Mouse (Mus musculus): ENCODE results near the gene Myo6. TPM values are rescaled to one million over a fixed set of nuclear protein-coding genes. Genes with fewer than 3 reads are reported as not detected.

Gene Myo6
- polyA plus RNA-seq (2012; rRNA removed) (2.0 and 2.3 TPM in 2 replicates), polyA plus RNA-seq (2014; fragmentation: Nextera tagmentation; extraction: Ambion mirVana) (1.8 and 2.6 TPM in 2 replicates)

DNA sequence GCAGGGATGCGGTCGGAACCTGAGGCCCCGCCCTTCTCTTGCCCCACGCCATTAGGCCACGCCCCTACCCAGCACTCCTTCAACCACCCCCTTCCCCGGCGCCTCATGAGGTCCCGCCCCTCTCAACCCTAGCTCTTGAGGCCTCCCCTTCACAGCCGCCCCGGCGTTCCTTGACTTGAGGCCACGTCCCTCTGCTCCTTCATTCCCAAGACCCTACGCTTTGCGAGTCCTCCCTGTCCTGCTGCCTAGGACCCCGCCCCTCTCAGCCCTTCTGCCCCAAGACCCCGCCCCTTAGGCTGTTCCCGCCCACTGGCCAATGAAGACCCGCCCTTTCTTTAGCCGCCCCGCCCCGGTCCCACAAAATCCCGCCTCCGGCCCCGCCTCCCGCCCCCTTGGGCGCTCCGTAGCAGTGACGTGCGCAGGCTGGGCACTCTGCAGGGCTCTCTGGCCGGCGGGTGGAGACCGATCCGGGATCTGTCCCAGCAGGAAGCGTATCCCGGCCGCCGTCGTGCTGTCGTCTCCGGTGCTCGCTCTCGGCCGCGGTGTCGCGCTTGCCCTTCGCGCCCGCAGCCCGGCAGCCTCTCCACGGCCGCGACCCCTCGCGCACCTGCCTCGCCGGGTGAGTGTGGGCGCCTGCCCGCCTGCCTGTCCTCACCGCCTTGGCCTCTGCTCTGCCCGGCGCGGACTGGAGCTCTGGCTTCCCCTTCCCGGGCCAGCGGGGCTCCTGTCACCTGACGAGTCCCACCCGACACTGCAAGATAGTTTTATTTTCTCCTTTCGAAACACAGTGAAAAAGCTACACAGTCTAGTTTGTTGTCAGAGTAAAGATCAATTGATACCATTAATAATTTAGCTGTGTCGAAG lies at the start of gene Myo6:
TSS of gene Myo6 (plus strand) at position 421 of the 864 bp plus-strand sequence.
- H3K27me3 ChIP-seq (ENCODE audit: control insufficient read depth, insufficient read depth, low read length), result no peaks in the 10 kb centered on the region; the same call in 1 of the 2 replicates
- peak within 1 kb of the TSS; percentile 73 to 76 for H3K4me3 ChIP-seq (ENCODE audit: insufficient read depth in 1 of 2, low read depth in 2 of 2, low read length in 2 of 2)
- H3K27ac ChIP-seq, result no peak within 1 kb of the TSS
- H3K4me1 ChIP-seq (replicated peaks; ENCODE audit: control insufficient read depth in 2 of 2, insufficient read depth in 2 of 2, low read length in 1 of 2), result peaks cover 0 to 7% of the 10 kb centered on the region in 2 experiments; a peak in 2 of 4 replicates
- H3K9ac ChIP-seq (replicated peaks), result peak within 1 kb of the TSS; percentile 74
- H3K36me3 ChIP-seq (replicated peaks; ENCODE audit: control insufficient read depth, insufficient read depth, low read depth), result no peaks in the 10 kb centered on the region
- 1% methylated on average over 68 of the region's 69 CpGs for WGBS (ENCODE audit: insufficient replicate concordance)
- TF ChIP-seq CTCF (IDR thresholded peaks at IDR 0.05; ENCODE audit: low read depth), result no peak
- TF ChIP-seq EP300 (IDR thresholded peaks at IDR 0.05; ENCODE audit: low read depth), result no peak
- DNase-seq (ENCODE audit: low read depth in 3 of 3, low spot score in 3 of 3), result peak; percentile 66 to 73 (median 68)
- H3K4me2 ChIP-seq (ENCODE audit: low read depth), result peak within 1 kb of the TSS; percentile 97
- ATAC-seq (ENCODE audit: insufficient read depth), result peak; percentile 98
- no peaks in the 10 kb centered on the region for H3K9me3 ChIP-seq (ENCODE audit: control insufficient read depth, low read length)

DNA sequence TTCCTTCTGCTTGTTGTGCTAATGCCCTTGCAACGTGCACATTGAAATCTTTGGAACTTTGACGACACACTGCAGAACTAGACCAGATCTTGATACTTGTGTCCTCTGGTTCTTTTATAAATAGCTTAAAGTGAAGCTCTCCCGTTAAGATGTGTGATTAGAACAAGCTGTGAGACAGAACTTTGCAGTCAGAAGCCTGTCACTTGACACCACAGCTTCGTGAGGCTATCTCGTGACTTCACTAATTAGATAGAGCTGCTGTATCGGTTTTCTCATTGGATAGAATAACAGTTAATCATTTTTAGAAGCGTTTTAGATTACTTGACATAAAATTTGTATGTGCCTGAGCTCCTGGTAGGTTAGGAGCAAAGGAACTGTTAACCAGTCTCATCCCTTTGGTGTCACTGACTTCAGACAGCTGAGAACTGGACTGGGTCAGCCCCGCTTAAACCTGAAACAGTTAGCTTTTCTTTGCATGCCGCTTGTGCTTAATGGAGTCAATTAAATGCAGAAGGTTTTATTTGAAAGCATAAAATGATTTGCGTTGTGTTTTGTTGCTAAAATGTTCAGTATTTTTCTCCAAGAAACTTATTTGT lies 18.7 kb upstream of the Myo6 start:
- TF ChIP-seq EP300 (IDR thresholded peaks at IDR 0.05; ENCODE audit: low read depth) (no peak), CTCF (IDR thresholded peaks at IDR 0.05; ENCODE audit: low read depth) (no peak)
- ATAC-seq (ENCODE audit: insufficient read depth) (no peak), DNase-seq (ENCODE audit: low read depth in 3 of 3, low spot score in 3 of 3) (no peak)
- no peaks in the 10 kb centered on the region for H3K4me1 ChIP-seq (replicated peaks; ENCODE audit: control insufficient read depth in 2 of 2, insufficient read depth in 2 of 2, low read length in 1 of 2)
- H3K9ac ChIP-seq (replicated peaks), result no peak overlapping the region
- no peaks in the 10 kb centered on the region for H3K9me3 ChIP-seq (ENCODE audit: control insufficient read depth, low read length)
- peaks cover 4% of the 10 kb centered on the region; the same call in 1 of the 2 replicates for H3K36me3 ChIP-seq (replicated peaks; ENCODE audit: control insufficient read depth, insufficient read depth, low read depth)
- 73% methylated on average over 10 of the region's 10 CpGs for WGBS (ENCODE audit: insufficient replicate concordance)
- H3K4me2 ChIP-seq (ENCODE audit: low read depth), result no peak overlapping the region
- H3K4me3 ChIP-seq (ENCODE audit: insufficient read depth in 1 of 2, low read depth in 2 of 2, low read length in 2 of 2), result no peak overlapping the region
- H3K27ac ChIP-seq, result no peak overlapping the region
- H3K27me3 ChIP-seq (ENCODE audit: control insufficient read depth, insufficient read depth, low read length), result no peaks in the 10 kb centered on the region

- H3K9me3 ChIP-seq (ENCODE audit: control insufficient read depth, low read length), result no peaks in the 10 kb centered on the region
- no peak overlapping the region for H3K4me3 ChIP-seq (ENCODE audit: insufficient read depth in 1 of 2, low read depth in 2 of 2, low read length in 2 of 2)
- H3K4me2 ChIP-seq (ENCODE audit: low read depth), result no peak overlapping the region
- no peak for TF ChIP-seq CTCF (IDR thresholded peaks at IDR 0.05; ENCODE audit: low read depth)
- no peak overlapping the region for H3K9ac ChIP-seq (replicated peaks)
- 48% methylated on average over 5 of the region's 5 CpGs for WGBS (ENCODE audit: insufficient replicate concordance)
- DNase-seq (ENCODE audit: low read depth in 3 of 3, low spot score in 3 of 3), result no peak
- H3K27me3 ChIP-seq (ENCODE audit: control insufficient read depth, insufficient read depth, low read length), result no peaks in the 10 kb centered on the region
- no peaks in the 10 kb centered on the region; the same call in 1 of the 2 replicates for H3K36me3 ChIP-seq (replicated peaks; ENCODE audit: control insufficient read depth, insufficient read depth, low read depth)
- H3K4me1 ChIP-seq (replicated peaks; ENCODE audit: control insufficient read depth in 2 of 2, insufficient read depth in 2 of 2, low read length in 1 of 2), result no peaks in the 10 kb centered on the region
- no peak for ATAC-seq (ENCODE audit: insufficient read depth)
- no peak overlapping the region for H3K27ac ChIP-seq
Observed at GRCm38 (mm10) chr9:80149594-80149993, 15.2 kb upstream of the Myo6 start.

GRCm38 (mm10) chr9:80155277-80155676 lies 9.6 kb upstream of the Myo6 start:
- Histone ChIP-seq H3K4me1 (replicated peaks; ENCODE audit: control insufficient read depth in 2 of 2, insufficient read depth in 2 of 2, low read length in 1 of 2) (no peaks in the 10 kb centered on the region; a peak in 1 of 4 replicates), H3K27ac (no peak overlapping the region), H3K4me3 (ENCODE audit: insufficient read depth in 1 of 2, low read depth in 2 of 2, low read length in 2 of 2) (no peak overlapping the region), H3K36me3 (replicated peaks; ENCODE audit: control insufficient read depth, insufficient read depth, low read depth) (no peaks in the 10 kb centered on the region), H3K9ac (replicated peaks) (no peak overlapping the region), H3K27me3 (ENCODE audit: control insufficient read depth, insufficient read depth, low read length) (no peaks in the 10 kb centered on the region), H3K9me3 (ENCODE audit: control insufficient read depth, low read length) (no peaks in the 10 kb centered on the region), H3K4me2 (ENCODE audit: low read depth) (no peak overlapping the region)
- 70% methylated on average over 5 of the region's 5 CpGs for WGBS (ENCODE audit: insufficient replicate concordance)
- TF ChIP-seq CTCF (IDR thresholded peaks at IDR 0.05; ENCODE audit: low read depth), result no peak
- no peak for TF ChIP-seq EP300 (IDR thresholded peaks at IDR 0.05; ENCODE audit: low read depth)
- ATAC-seq (ENCODE audit: insufficient read depth), result no peak
- no peak for DNase-seq (ENCODE audit: low read depth in 3 of 3, low spot score in 3 of 3)

DNA sequence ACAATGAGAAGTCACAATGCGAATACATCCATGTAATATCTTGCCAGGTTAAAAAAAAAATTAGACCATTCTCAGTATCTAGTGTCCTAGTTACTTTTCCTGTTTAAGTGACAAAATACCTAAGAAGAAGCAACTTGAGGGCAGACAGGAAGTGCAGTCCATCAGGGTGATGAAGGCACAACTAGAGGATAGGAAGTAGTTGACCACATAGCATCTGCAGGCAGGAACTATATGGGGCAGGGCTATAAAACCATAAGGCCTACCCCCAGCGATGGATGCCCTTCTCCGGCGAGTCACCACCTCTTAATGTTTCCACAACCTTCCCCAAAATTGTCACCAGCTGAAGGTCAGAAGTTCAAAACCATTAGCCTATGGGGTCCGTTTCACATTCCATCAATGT lies 8.1 kb upstream of the Myo6 start:
- DNase-seq (ENCODE audit: low read depth in 3 of 3, low spot score in 3 of 3) (no peak), ATAC-seq (ENCODE audit: insufficient read depth) (no peak)
- Histone ChIP-seq H3K9me3 (ENCODE audit: control insufficient read depth, low read length) (no peaks in the 10 kb centered on the region), H3K36me3 (replicated peaks; ENCODE audit: control insufficient read depth, insufficient read depth, low read depth) (no peaks in the 10 kb centered on the region), H3K4me3 (ENCODE audit: insufficient read depth in 1 of 2, low read depth in 2 of 2, low read length in 2 of 2) (no peak overlapping the region), H3K4me1 (replicated peaks; ENCODE audit: control insufficient read depth in 2 of 2, insufficient read depth in 2 of 2, low read length in 1 of 2) (no peaks in the 10 kb centered on the region; a peak in 1 of 4 replicates), H3K27me3 (ENCODE audit: control insufficient read depth, insufficient read depth, low read length) (no peaks in the 10 kb centered on the region; the same call in 1 of the 2 replicates), H3K4me2 (ENCODE audit: low read depth) (no peak overlapping the region), H3K9ac (replicated peaks) (no peak overlapping the region), H3K27ac (no peak overlapping the region)
- TF ChIP-seq EP300 (IDR thresholded peaks at IDR 0.05; ENCODE audit: low read depth), result no peak
- no peak for TF ChIP-seq CTCF (IDR thresholded peaks at IDR 0.05; ENCODE audit: low read depth)
- WGBS (ENCODE audit: insufficient replicate concordance), result 35% methylated on average over 5 of the region's 5 CpGs

Data from liver, embryonic 14.5 days (tissue).